Mouse (Mus musculus): ENCODE measurements around the gene Evi5l. TPM values are rescaled to one million over a fixed set of nuclear protein-coding genes. Genes with fewer than 3 reads are reported as not detected.

The Evi5l gene
- polyA plus RNA-seq (2021; fragmentation: Nextera tagmentation): 19.8 and 23.8 TPM in 2 replicates
- long read RNA-seq, experiment 1, transcript Evi5l-203 (20 exons, 3,938 nt): major isoform, 9 of 31 reads
- long read RNA-seq, experiment 1, partial matches to known transcripts: 9 of 31 reads
- long read RNA-seq, experiment 1, other reads (novel, unspliced or antisense): 9 of 31 reads
- long read RNA-seq, experiment 2, transcript Evi5l-203 (20 exons, 3,938 nt): major isoform, 85 of 184 reads
- long read RNA-seq, experiment 2, transcript Evi5l-208 (19 exons, 3,728 nt): minor isoform, 9 of 184 reads
- long read RNA-seq, experiment 2, partial matches to known transcripts: 41 of 184 reads
- long read RNA-seq, experiment 2, other reads (novel, unspliced or antisense): 44 of 184 reads

DNA sequence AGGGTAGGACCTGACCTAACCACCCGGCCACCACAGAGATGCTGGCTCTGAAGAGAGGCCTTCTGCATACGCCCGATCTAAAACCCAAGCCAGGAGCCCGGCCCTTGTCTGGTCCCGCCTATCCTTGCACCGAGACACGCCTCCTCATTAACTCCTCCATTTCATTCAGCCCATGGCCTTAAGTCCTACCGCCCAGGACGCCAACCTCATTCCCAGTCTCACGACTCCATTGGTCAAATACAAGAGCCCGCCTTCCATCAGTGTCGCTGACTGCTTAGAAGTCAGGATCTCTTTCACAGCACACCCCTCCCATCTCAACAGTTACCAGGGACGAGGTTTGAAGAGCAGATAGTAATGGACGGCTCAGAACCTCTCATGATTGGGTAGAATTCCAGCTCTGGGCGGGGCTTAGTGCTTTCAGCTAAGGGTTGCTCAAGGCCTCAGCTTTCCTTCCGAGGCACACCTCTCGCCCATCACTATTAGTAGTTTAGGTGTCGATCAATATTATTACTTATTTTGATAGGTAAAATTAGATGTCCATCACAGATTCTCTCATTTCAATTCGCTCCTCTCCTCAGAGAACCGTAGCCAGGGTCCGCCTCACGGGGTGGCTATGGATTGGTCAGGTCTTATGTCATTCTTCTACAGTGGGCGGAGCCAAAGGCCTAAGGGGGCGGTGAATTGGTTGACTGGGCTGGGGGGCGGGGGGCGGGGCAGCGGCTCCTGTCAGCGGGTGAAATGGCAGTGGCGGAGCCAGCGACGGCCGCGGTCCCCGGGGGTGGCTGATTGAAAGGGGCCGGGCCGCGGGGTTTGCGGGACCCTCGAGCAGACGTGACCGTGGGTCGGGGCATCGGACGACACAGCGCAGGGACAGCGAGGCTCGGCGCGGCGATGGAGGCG lies at the start of gene Evi5l:
Evi5l (plus strand) TSS at position 716 of the 900 bp plus-strand sequence.

GRCm38 (mm10) chr8:4133798-4134197 lies 32.6 kb upstream of the Evi5l start, which contains the start of gene Cd209g:
Gene Cd209g (plus strand): TSS chr8:4134098.

DNA sequence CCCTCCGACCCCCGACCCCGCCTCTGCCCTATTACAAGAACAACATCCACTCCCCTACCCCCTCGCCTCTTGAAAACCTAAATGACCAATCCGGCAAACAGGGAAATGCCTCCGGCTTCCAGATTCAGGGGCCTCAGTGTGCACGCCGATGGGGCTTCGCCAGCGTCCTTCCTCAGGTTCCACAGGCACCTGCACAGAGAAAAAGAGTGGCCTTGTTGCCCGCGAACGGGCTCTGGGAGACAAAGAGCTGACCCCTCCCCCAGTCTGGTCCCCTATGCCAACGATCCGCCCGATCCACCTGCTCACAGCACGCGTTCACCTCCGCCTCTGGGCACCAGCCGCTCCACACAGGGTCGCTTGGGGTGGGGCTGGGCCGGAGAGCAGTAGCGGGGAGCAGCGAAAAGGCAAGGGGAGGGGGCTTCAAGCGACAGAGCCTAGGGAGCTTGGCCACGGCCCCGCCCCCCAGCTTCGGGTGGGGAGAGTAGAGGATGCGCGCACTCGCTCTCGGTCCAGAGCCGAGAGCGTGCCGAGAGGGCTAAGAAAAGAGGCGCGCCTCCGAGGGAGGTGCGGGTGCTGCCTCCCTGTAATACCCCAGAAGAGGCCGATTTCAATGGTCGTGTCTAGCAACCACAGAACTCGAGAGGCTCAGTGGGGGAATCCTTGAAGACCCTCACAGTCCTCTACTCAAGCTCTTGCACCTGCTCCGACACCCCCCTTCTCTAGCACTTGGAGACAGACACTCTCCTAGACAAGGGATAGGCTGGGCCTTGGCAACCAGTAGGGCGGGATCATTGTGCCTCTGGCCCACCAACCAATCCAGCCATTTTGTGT lies 50.6 kb downstream of the Evi5l start, which contains the start of gene Prr36:
Prr36 (minus strand) TSS at position 669 of the 831 bp plus-strand sequence.

GRCm38 (mm10) chr8:4226739-4227347 lies 60.5 kb downstream of the Evi5l start, which contains the start of gene Lrrc8e:
Gene Lrrc8e (plus strand): TSS chr8:4226827.

DNA sequence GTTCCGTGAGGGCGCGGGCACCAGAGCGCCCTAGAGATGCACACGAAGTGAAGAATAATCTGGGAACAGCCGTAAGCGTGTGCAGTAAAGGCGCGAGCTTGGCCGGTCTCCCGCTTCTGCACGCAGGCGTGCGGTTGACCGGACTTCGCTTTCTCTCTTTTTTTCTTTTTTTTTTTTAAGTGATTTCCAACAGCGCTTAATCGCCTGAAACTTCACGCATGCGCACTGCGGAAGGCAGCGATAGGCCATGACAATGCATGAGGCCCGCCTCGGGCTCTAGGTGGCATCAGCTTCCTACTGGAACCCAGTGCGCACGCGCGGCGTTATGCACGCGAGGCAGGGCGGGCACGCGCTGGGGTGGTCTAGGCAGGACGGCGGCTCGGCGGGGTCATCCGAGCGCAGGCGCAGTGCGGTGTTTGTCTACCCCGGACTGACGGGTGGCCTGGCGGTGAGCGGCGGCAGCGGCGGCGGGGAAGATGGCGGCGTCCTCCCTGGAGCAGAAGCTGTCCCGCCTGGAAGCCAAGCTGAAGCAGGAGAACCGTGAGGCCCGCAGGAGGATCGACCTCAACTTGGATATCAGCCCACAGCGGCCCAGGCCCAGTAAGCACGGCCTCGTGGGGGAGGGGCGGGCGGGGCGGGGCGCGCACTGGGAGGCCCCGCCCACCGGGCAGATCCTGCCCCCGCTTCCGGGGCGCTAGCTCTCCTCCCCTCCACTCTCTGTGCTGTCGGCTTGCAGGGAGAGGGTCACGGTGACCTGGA lies 72.2 kb downstream of the Evi5l start, which contains the start of the genes Map2k7 and Gm49320:
Map2k7 (plus strand) TSS at position 307 of the 759 bp plus-strand sequence.
Gm49320 (plus strand) TSS at position 432 of the 759 bp plus-strand sequence.

GRCm38 (mm10) chr8:4247951-4248540 lies 81.7 kb downstream of the Evi5l start, which contains the start of gene Tgfbr3l:
Gene Tgfbr3l (plus strand): TSS chr8:4248214.

GRCm38 (mm10) chr8:4252934-4253841 lies 86.8 kb downstream of the Evi5l start, which contains the start of gene Snapc2:
Gene Snapc2 (plus strand): TSS chr8:4253080.

DNA sequence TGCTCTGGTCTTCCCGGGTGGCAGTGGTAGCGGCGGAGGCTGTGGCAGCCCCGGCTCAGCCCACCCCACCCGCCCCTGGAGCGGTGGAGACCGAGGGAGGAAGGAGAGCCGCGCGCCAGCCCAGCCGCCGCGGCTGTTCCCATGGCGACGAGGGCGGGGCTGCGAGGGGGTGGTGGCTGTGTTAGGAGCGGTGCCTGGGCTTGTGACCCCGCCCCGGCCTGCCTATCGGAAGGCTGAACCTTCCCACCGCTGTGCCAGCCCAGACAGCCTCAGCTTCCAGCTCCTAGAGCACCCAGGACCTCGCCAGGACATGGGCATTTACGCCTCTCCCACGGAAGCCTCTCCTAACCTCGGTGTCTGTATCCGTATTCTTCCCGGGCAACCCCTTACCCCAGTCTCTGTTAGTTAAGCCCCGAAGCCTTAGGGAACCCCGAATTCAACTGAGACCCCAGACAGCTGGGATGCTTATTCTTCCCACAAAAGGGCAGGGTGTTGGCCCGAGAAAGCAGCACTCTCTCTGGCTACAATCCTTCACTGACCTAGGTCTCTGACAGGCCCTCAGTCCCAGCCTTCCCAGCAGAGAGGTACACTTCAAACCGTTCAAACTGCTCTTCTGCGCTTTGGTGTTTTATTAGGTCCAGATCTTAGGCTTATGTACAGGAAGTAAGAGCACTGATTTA lies 92.9 kb downstream of the Evi5l start, which contains the start of gene Ctxn1:
Ctxn1 (minus strand) TSS at position 150 of the 680 bp plus-strand sequence.

Other genes with a start within 250 kb of the Evi5l start
- gene Cd209b, start 239.7 kb upstream of the Evi5l start, polyA plus RNA-seq (2021; fragmentation: Nextera tagmentation): 0.26 and 0.70 TPM in 2 replicates
- not detected in 2 replicates for gene Cd209c, start 211.8 kb upstream of the Evi5l start, polyA plus RNA-seq (2021; fragmentation: Nextera tagmentation)
- gene Cd209f, start 60.7 kb upstream of the Evi5l start, polyA plus RNA-seq (2021; fragmentation: Nextera tagmentation): 1.2 and 2.2 TPM in 2 replicates
- 0.28 and 0.43 TPM in 2 replicates for gene Cd209g, start 32.5 kb upstream of the Evi5l start, polyA plus RNA-seq (2021; fragmentation: Nextera tagmentation)
- gene Prr36, start 50.9 kb downstream of the Evi5l start, polyA plus RNA-seq (2021; fragmentation: Nextera tagmentation): 18.3 and 30.0 TPM in 2 replicates
- gene Lrrc8e, start 60.3 kb downstream of the Evi5l start, polyA plus RNA-seq (2021; fragmentation: Nextera tagmentation): not detected in 2 replicates
- 12.9 and 16.1 TPM in 2 replicates for gene Map2k7, start 72.2 kb downstream of the Evi5l start, polyA plus RNA-seq (2021; fragmentation: Nextera tagmentation)
- gene Gm49320, start 72.3 kb downstream of the Evi5l start, polyA plus RNA-seq (2021; fragmentation: Nextera tagmentation): 0.08 TPM in 1 of 2 replicates, not detected in the other
- 0.21 and 0.40 TPM in 2 replicates for gene Tgfbr3l, start 81.6 kb downstream of the Evi5l start, polyA plus RNA-seq (2021; fragmentation: Nextera tagmentation)
- gene Snapc2, start 86.5 kb downstream of the Evi5l start, polyA plus RNA-seq (2021; fragmentation: Nextera tagmentation): 31.8 and 34.8 TPM in 2 replicates
- 735 and 876 TPM in 2 replicates for gene Ctxn1, start 92.7 kb downstream of the Evi5l start, polyA plus RNA-seq (2021; fragmentation: Nextera tagmentation)
- gene Timm44, start 109.3 kb downstream of the Evi5l start, polyA plus RNA-seq (2021; fragmentation: Nextera tagmentation): 22.1 and 27.5 TPM in 2 replicates
- gene Ccl25, start 158.6 kb downstream of the Evi5l start, polyA plus RNA-seq (2021; fragmentation: Nextera tagmentation): 19.5 and 23.5 TPM in 2 replicates
- 69.8 and 88.2 TPM in 2 replicates for gene Elavl1, start 158.8 kb downstream of the Evi5l start, polyA plus RNA-seq (2021; fragmentation: Nextera tagmentation)